Mouse (Mus musculus) embryo, embryonic 11 days (tissue): Measurements from ENCODE around the gene Traf4.

Experiments
- DNase-seq: peaks from one replicate; pipeline ENCODE4 v3.0.0-alpha.2; 2015

Gene Traf4

DNA sequence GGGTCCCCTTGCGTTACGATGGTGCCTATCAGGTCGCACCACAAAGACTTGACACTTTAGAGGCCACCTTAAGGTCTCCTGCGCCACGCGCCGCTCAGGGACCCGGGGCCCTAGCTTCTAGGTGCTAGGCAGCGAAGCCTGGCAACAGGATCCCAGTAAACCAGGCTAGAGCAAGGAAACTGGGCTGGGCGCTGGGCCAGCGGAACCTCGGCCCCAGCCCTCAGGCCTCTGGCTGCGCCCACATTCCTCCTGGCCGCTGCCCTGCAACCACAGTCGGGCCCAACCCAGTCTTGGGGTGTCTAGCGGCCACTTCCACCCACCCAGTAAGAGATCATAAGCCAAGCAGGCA, 346 bp upstream of the Traf4 start:
- no peak for DNase-seq

DNA sequence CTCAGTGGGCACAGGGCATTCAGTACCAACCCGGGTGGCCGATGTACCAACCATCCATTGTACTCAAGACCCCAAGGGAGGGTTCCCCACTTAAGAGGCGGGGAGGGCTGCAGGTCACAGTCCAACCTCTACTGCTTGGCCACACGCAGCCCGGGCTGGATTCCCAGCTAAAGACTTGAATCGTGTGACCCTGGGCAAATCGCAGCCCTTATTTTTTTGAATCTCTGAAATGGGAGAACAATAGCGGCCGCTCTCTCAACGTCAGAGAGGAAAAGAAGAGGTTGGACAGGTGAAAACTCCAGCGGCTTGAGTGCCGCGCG, 825 bp downstream of the Traf4 start:
- DNase-seq: peak; percentile 53

DNA sequence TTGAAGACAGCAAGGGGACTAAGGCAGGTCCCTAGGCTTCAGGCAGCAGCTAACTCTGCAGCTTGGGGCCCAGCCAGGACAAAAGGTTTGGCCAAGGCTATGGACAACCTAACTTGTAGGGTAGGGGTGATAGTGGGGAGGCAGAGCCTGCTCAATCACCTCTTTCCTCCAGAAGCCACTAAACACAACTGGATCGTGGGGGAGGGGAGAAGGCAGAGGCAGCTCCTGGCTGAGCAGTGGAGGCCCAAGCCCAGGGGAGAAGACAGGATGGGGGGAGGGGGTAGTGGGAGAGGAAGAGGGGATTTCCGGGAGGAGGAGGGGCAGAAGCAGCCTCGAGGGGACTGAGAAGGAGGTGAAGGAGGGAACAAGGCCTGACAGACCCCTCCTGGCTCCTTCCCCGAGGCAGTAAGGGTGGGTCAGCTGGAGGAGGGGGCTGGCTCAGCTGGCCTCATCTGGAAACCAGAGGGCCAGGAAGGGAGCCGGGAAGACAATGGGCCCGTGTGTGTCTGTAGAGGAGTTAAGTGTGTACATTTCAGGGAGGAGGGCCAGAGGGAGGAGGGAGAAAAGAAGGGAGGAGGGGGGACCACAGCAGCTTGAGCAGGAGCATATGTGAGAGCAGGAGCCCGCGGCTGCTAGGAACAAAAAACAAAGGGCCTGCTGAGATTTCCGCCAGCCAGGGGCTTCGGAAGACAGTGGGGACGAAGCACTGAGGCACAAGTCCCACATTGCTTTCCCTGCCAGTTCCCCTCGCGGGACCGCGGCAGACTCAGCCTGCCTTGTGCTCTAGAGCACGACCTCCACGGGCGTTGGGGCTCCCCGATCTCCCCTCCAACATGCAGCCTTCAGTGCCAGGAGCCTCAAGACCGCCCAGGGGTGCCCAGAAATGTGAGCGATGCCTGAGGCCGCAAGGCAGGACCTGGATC, 1.4 kb downstream of the Traf4 start:
- peak; percentile 92 for DNase-seq

DNA sequence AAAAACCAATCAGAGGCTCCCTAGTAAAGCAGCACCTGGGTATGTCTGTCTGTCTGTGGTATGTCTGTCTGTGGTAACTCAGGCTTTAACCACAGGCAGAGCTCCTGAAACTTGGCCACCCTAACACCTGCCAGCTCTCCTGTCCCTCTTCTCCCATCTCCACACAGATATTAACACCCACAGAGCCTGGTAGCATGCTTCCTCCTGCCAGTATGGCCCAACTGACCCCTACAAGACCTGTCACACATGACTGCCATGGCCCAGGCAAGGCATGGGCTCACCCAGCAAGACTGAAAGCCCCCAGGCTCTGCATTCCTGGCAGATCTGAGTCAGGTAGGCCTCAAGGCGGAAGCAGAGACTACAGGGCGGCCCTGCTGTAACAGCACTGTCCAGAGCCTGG, 2.3 kb downstream of the Traf4 start:
- DNase-seq: no peak

DNA sequence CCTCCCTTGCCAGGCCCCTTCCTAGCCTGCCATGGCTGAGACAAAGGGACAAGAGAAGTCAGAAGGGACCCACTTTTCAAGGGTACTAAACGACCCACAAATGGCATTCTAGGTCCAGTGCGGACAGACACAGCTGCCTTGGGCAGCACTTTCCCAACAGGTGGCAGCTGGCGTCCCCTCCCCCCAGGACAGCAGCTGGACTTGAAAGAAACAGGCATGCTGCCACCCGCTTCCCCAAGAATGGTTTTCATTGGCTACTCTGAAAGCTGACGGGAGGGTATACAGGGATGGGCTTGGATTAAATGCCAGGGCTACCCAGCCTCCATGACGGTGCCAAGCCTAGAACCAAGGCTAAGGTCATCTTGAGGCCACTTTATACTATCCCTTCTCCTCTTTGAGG, 2.9 kb downstream of the Traf4 start:
- DNase-seq: no peak

DNA sequence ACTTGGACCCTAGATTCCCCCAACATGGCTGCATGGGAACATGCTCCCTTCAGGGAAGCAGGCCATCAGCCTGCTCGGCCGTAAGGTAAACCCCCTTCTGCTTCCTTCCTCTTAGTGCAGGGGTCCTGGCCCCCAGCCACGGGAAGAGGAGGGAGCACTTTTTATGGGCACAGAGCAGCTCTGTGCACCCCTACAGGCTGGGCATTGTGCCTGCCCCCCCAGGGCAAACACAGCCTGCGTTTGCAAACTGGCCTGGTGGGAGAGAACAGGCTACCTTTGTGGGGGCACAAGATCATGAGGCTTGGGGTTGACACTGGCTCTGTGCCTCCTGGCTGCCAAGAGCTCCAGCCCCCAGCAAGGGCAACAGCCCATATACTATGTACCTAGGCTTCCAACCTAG, 3.4 kb downstream of the Traf4 start:
- no peak for DNase-seq

DNA sequence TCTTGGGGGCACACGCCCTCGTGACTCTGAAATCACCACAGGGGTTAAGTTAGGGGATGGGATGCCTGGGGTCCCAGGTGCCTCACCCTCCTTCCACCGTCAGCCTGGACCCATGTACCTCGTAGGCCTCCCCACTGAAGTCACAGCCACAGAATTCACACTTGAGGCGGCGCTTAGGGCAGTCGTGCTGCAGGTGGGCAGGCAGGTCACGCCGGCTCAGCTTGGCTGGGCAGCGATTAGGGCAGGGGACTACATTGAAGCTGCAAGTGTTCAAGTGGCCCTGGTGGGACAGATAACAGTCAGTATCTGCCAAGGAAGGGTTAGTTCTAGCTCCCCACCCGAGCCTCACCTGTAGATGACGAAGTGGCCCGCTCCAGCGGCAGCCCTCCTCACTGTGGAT, 4.2 kb downstream of the Traf4 start:
- DNase-seq: no peak

DNA sequence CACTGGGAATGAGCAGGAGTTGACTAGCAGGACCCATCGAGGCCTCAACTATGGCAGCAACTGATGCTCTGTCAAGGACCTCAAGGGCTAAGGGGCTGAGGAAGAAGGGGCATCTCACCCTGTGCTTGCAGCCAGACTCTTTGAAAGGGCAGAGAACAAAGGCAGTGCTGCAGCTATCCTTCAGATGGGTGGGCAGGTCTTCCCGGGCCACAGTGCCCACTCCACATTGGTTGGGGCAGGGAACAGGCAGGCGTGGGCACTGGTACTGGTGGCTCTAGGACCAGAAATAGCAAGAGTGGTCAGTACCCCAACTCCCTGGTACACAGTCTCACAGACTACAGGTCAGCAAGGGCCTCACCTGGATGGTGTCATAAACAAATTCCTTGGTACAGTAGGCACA, 4.7 kb downstream of the Traf4 start:
- DNase-seq: no peak

DNA sequence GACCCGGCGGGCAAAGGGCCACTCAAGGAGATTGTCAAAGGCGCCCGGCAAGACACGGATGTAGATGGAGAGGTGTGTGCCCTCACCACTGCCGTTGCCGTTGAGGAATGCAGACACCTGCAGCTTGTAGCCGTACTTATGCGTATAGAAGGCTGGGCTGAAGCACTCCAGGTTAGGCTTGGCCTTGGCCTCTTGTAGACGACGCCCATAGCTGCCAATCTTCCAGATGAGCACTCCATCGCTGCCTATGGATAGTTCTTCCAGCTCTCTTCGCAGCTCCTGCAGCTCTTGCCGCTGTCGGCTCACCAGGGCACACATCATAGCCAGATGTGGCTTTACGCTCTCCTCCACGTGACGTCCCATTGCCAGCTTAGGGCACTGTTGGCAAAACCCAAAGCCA, 5.2 kb downstream of the Traf4 start:
- DNase-seq: no peak

DNA sequence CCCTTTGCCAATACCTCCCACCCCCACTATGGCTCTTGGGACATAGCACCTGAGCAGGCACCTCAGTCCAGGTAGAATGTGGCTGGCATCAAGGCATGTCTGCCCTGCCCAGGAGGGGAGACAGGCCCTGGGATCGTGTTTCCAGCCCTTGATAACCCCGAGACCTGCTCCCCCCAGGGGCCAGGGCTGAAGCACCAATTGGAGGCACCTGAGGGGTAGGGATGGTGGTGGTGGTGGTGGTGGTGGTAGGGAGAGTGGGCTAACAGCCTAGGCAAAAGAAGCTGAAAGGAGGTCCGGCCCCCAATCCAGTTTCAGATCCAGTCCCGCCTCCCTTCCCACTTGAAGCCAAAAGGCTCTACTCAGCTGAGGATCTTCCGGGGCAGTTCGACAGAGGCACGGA, 5.8 kb downstream of the Traf4 start:
- DNase-seq: no peak

DNA sequence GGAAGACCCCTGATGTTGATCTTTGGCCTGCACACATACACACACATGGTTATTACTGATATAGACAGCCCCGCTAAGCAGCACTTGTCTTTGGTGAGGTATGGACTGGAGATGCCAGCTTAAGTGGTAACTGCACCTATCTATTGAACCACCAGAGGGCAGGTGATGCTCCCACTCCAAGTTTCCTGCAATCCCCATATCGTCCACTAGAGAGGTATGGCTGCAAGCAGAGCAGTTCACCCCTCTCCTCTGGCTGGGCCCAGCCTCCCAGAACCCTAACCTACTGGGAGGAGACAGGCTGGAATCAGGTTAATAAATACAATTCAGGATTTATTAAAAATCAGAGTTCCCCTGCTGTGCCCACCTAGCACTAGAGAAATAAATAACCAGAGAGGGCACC, 6.3 kb downstream of the Traf4 start:
- peak; percentile 88 for DNase-seq

DNA sequence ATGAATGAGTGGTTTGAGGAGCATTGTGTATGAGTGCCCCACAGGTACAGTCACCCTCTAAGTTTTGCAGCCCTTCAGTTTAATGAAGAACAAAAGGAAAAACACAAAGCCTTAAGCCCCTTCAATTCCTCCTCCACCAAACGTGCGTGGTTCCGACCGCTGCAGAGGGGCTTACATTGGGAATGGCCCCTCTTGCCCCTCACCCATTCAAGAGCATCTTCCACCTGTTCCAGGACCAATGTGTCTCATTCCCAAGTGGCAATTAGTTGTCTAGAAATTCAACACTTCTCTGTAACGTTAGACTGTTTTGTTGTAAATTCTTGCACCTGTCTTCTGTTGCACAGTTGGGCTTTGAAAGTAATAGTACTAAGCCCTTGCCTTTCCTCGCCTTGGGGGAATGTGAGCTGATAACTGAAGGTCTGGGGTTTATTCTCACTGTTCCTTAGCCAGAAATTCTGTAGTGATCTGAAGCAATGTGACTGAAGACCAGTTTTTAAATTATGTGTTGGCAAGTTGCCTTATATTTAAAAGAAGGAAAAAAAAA, 9.2 kb downstream of the Traf4 start:
- DNase-seq: no peak

DNA sequence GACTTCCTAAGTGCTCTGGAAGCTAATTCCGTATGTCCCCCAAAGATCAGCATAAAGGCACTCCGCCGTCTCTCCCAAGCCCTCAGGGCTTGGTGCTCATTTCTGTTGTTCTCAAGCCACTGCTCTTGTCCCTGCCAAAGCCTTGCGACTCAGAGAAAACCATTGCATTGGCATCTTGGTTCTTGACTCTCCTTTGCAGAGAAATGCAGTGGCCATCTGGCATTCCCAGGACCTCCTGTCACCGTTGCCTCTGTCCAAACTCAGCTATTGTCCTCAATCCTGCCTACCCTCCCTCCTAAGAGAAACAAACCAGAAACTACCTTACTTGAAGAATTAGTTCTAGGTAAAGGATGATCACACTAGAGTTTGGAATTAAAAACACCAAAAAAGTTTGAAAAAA, 9.7 kb downstream of the Traf4 start:
- DNase-seq: no peak

DNA sequence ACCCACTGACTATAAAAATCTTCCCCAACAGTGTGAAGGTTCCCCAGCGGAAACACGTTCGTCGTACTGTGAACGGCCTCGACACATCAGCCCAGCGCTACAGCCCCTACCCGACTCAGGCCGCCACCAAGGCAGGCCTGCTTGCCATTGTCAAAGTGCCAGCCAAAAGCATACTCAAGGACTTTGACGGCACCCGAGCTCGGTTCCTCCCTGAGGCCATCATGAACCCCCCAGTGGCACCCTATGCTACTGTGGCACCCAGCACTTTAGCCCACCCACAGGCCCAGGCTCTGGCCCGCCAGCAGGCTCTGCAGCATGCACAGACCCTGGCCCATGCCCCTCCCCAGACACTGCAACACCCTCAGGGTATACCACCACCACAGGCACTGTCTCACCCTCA, 11.6 kb downstream of the Traf4 start:
- no peak for DNase-seq

DNA sequence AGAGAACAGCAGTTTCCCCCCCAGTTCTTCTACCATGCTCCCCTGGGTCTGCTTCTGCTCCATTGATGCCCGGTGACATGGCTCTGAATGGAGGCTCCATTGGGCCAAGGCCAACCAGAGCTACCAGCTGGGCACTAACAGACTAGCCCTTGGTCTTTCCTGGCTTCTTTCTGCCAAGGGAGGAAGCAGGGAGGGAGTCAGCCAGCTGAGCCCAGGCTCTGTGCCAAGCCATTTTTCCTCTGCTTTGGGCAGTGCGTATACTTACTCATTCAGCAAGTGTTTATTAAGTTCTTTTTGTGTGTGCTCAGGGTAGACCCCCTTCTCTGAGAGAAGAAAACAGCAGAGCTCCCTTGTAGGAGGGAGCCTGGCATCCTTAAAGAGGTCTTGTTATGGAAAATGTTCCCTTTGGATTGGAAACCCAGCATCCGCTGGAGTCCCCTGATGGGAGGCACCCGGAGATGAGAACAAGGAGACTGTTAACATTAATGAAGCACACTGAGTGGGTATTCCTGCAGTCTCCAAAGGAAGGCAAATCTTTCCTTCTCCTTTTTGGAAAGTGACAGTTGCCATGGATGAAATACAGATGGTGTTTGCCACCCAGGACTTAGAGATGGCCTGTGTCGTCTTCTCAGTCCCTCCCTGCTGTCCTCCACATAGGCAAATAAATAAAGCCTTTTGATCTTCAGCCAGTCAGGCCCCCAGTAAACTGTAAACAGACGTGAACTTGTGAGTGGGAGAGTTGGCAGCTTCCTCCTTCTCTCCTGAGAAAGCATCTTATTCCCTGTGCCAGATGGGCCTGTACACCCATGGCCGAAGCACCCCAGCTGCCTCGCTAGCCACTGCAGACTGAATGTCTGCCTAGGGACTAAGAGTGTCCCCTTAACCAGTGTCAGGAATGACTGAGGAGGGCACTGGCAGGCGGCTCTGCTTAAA, 12.8 kb downstream of the Traf4 start:
- no peak for DNase-seq

DNA sequence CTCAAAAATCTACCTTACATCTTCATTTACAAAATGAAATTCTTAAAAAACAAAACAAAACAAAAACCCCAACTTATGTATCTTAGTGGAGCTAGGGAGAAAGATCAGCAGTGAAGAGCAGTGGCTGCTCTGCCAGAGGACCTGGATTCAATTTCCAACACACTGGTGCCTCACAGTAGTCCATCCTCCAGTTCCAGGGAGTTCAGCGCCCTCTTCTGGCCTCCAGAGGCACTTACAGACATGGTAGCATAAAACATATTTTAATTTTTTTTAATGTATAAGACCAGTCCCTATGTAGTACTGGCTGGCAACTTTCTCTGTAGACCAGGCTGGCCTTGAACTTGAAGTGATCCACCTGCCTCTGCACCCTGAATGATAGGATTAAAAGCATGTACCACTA, 14.2 kb downstream of the Traf4 start:
- DNase-seq: peak; percentile 38

DNA sequence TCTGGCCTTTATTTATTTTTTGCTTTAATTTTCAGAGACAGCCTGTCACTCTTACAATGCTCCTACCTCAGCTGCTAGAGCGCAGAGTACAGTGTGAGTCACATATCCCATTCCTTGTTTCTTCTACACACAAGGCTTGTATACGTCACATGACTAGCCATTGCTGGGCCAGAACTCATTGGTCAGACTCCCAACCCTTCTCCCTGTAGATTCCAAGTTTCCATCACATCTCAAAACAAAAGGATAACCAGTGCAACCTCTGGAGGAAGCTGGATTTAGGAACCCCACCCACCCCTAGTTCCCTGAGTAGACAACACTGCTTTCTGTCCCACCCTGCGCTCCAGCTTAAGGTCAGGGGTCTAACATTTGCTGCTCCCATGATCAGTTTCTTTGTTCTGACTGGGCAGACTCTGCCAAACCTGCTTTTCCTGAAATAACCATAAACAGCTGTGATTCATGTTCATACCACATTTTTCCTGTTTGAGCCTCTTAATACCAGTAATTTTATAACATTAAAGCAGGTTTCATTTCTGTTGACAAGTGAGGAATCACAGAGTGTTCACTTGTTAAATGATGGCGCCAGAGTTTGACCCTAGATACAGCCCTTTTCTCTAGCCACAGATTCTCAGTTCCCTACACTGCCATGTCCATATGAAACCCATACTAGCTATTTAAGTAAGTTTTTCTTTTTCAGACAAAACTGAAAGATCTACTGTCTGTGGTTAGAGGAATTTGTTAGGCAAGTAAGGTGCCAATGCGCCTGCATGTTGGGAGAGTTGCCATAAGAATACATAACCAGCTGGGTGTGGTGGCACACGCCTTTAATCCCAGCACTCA, 18.5 kb downstream of the Traf4 start:
- DNase-seq: no peak

DNA sequence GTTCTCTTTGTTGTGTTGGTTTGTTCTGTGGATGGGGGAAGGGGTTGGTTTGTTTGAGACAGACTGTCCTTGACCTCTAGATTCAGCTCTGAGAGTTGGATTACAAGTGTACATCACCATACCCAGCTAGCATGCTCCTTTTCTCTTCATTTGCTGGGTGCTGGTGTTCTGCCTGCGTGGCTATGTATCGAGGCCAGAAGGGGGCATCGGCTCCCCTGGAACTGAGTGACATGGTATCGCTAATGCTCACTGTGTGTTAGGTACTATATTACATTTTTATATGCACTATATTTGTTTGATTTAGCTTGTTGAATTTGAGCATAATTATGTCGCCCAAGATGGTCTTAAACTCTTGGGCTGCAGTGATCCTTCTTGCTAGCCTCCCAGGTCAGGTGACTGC, 19.2 kb downstream of the Traf4 start:
- DNase-seq: no peak

DNA sequence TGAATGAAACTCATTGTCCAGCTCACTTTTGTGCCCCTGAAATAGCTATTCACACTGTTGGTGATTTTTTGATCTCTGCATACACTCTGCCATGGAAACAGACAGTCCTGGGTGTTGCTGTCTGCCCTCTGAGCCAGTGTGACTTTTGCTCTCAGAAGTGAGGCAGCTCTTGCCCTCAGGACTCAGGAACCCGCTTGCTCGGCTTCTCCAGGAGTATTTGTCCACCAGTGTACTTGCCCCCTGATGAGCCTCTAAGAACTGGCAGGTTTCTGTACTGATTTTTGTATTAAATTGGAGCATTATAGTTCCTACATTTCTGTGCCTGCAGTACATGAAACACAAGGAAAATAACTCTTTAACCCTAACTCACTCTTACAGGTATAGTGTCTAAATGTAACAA, 21.9 kb downstream of the Traf4 start:
- DNase-seq: no peak

DNA sequence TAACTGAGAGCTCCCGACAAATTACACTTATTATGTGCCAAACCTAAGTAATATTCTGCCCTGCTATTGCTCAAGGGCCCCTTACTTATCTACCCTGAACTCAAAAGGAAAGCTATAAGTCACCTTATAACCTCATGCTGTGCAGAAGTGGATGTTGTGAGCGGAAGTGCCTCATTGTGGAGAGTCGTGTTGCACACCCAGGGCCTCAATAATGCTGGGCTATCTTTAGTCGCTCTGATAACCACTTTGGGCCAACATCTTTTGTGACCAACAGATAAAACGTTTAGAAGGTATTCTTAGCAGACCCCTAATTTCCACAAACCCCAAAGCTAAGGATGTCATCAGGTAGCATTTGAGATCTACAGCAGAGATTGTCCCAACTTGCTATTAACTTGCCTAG, 24.7 kb downstream of the Traf4 start:
- no peak for DNase-seq

DNA sequence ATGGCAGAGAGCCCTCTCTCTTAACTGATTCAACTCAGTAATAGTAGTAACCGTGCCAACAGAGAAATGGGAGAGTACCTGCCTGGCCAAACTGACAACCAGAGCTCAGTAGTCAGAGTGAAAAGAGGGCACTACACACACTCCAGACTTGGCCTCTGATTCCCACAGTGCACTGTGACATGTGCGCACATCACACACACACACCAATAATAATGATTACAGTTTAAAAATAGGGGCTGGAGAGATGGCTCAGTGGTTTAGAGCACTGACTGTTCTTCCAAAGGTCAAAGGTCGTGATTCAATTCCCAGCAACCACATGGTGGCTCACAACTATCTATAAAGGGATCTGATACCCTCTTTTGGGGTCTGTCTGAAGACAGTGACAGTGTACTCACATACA, 27.4 kb downstream of the Traf4 start:
- DNase-seq: no peak

DNA sequence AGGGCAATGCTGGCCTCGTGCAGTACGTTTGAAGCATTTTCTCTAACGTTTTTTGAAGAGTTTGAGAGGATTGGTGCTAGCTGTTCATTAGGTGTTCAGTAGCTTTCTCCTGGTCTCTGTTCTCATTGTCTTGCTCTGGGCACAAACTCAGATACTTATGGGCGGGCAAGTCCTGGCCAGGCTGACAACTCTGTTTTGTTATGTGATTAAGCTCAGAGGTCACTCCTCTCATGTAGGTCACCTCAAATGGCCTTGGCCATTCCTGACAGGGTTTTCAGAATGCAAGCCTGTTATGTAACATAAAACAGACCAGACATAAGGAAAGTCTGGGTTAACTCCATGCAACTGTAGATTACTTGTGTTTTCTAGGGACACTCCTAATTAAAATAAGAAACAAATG, 27.8 kb downstream of the Traf4 start:
- no peak for DNase-seq

DNA sequence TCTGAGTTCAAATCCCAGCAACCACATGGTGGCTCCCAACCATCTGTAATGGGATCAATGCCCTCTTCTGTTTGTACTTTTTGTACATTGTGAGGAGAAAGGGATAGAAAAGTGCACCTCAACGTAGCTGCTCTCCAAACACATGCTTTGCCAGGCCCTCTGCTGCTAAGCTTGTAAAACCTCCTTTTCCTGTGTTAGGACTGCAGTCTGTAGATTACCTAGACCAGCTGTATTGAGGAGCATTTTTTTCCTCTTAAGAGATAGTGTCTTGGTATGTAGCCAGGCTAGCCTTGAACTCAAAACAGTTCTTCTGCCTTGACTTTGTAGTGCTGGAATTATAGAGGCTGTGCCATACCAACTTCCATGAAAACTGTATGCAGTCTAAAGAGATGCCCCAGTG, 29.3 kb downstream of the Traf4 start:
- no peak for DNase-seq
